Mouse (Mus musculus): ENCODE results near the gene Gne. TPM values are rescaled to one million over a fixed set of nuclear protein-coding genes. Genes with fewer than 3 reads are reported as not detected.

The Gne gene
- polyA plus RNA-seq, 1 experiment from 2014 or later, result 33.1 TPM

GRCm38 (mm10) chr4:44069411-44069810 lies 14.6 kb downstream of the Gne start:
- no peaks in the 10 kb centered on the region for H3K27me3 ChIP-seq (replicated peaks; ENCODE audit: insufficient read depth, low read length)
- WGBS, result 85% methylated on average over 4 of the region's 4 CpGs
- no peak overlapping the region for H3K4me2 ChIP-seq (replicated peaks; ENCODE audit: low read depth, low read length)
- H3K4me3 ChIP-seq (ENCODE audit: low read depth, low read length), result no peak overlapping the region
- ATAC-seq, result no peak
- no peaks in the 10 kb centered on the region for H3K36me3 ChIP-seq (ENCODE audit: insufficient read depth, low read length)
- H3K9ac ChIP-seq (replicated peaks; ENCODE audit: low read depth), result no peak overlapping the region
- H3K27ac ChIP-seq (ENCODE audit: low read length), result no peak overlapping the region
- no peak for TF ChIP-seq EP300 (IDR thresholded peaks at IDR 0.05)
- no peak for TF ChIP-seq CTCF (IDR thresholded peaks at IDR 0.05)
- peaks cover 9% of the 10 kb centered on the region; the same call in 1 of the 2 replicates for H3K4me1 ChIP-seq (ENCODE audit: insufficient read depth, low read depth, low read length)
- no peaks in the 10 kb centered on the region for H3K9me3 ChIP-seq (ENCODE audit: low read length)
- no peak for DNase-seq (ENCODE audit: low spot score)

DNA sequence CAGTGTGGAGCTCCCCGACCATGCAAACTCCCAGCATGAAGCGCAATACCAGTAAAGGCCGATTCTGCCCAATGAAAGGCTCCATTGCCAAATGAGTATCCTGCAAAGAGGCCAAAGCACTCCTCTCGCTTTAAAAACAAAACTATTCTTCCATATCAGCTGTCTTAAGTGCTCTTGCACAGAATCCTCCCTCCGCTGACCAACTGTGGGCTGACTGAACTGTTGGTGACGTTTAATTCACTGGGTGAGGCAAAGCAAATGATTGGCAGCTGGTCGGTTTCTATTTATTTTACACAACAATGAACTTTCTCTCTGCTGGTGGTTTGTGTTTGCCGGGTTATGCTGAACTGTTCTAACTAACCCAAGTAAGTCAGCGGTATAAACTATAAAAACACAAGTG lies 15.2 kb downstream of the Gne start:
- H3K4me3 ChIP-seq (ENCODE audit: low read depth, low read length), result no peak overlapping the region
- H3K27me3 ChIP-seq (replicated peaks; ENCODE audit: insufficient read depth, low read length), result no peaks in the 10 kb centered on the region
- peak; percentile 92 for DNase-seq (ENCODE audit: low spot score)
- peak overlapping the region; percentile 17 for H3K27ac ChIP-seq (ENCODE audit: low read length)
- H3K4me1 ChIP-seq (ENCODE audit: insufficient read depth, low read depth, low read length), result peaks cover 9% of the 10 kb centered on the region; the same call in 1 of the 2 replicates
- H3K9me3 ChIP-seq (ENCODE audit: low read length), result no peaks in the 10 kb centered on the region
- no peak overlapping the region for H3K9ac ChIP-seq (replicated peaks; ENCODE audit: low read depth)
- WGBS, result 35% methylated on average over 9 of the region's 9 CpGs
- H3K36me3 ChIP-seq (ENCODE audit: insufficient read depth, low read length), result no peaks in the 10 kb centered on the region
- ATAC-seq, result peak; percentile 25
- H3K4me2 ChIP-seq (replicated peaks; ENCODE audit: low read depth, low read length), result peak overlapping the region; percentile 12; the same call in 1 of the 2 replicates
- no peak for TF ChIP-seq CTCF (IDR thresholded peaks at IDR 0.05)
- TF ChIP-seq EP300 (IDR thresholded peaks at IDR 0.05), result 0 out of 2 replicates have a peak, but pooled peaks have one; percentile 15

DNA sequence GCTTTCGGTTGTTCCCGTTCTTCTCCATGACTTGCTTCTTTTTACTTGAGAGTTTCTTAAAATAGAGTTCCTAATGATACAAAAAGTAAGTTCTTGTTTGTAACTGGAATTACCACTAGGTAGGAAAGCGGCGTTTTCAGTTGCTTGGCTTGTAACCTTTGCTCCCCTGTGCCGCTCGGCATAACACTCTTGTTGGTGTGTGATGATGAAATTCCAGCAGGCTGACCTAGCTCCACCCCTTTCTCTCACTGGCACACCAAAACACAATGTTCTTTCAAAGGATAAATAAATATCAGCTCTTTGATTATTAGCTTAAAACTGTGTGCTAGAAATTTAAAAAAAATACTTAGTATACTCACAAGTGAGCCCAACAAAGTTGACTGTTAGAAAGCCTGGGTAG lies 17.1 kb downstream of the Gne start:
- no peak for TF ChIP-seq CTCF (IDR thresholded peaks at IDR 0.05)
- TF ChIP-seq EP300 (IDR thresholded peaks at IDR 0.05), result no peak
- Histone ChIP-seq H3K27me3 (replicated peaks; ENCODE audit: insufficient read depth, low read length) (no peaks in the 10 kb centered on the region), H3K36me3 (ENCODE audit: insufficient read depth, low read length) (0 out of 2 replicates have a peak, but pooled peaks cover 4% of the 10 kb centered on the region), H3K9me3 (ENCODE audit: low read length) (no peaks in the 10 kb centered on the region), H3K4me1 (ENCODE audit: insufficient read depth, low read depth, low read length) (peaks cover 9% of the 10 kb centered on the region; the same call in 1 of the 2 replicates), H3K4me2 (replicated peaks; ENCODE audit: low read depth, low read length) (no peak overlapping the region), H3K27ac (ENCODE audit: low read length) (0 out of 2 replicates have a peak overlapping the region, but pooled peaks have one; percentile 47), H3K9ac (replicated peaks; ENCODE audit: low read depth) (no peak overlapping the region), H3K4me3 (ENCODE audit: low read depth, low read length) (no peak overlapping the region)
- 59% methylated on average over 6 of the region's 6 CpGs for WGBS
- no peak for ATAC-seq
- DNase-seq (ENCODE audit: low spot score), result peak; percentile 69

DNA sequence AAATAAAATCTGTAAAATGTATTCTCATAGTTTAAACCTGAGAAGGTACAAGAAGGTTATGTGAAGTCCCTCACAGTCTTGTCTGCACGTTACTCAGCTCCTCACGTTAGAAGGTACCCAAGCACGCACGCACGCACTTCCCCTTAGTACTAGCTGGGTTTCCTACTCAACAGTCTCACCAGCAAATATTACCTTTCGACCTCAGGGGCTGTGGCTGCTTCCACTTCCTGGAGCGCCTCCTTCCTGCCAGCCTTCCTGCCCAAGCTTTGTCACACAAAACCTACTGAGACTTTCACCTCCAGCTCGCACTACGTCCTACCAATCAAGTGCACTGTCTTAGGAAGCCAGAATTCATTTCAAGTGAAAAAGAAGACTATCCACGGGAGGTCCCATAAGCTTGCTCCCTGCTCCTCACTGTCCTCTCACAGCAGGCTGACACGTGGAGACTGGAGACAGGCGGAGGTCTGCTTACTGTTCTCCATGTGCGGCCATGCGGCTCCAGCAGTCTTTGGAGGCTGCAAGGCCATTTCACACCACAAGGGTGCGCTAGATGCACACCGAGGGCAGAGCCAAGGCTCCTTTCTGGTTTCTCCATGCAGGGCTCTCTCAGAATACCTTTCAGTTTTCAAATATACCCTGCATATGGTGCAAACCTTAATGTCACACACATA lies 18.5 kb downstream of the Gne start:
- Histone ChIP-seq H3K4me3 (ENCODE audit: low read depth, low read length) (no peak overlapping the region), H3K4me1 (ENCODE audit: insufficient read depth, low read depth, low read length) (peaks cover 9% of the 10 kb centered on the region; the same call in 1 of the 2 replicates), H3K27ac (ENCODE audit: low read length) (no peak overlapping the region), H3K4me2 (replicated peaks; ENCODE audit: low read depth, low read length) (peak overlapping the region; percentile 37; the same call in 1 of the 2 replicates), H3K36me3 (ENCODE audit: insufficient read depth, low read length) (0 out of 2 replicates have a peak, but pooled peaks cover 4% of the 10 kb centered on the region), H3K9ac (replicated peaks; ENCODE audit: low read depth) (no peak overlapping the region), H3K27me3 (replicated peaks; ENCODE audit: insufficient read depth, low read length) (no peaks in the 10 kb centered on the region), H3K9me3 (ENCODE audit: low read length) (no peaks in the 10 kb centered on the region)
- ATAC-seq, result peak; percentile 75
- peak; percentile 99 for TF ChIP-seq CTCF (IDR thresholded peaks at IDR 0.05)
- no peak for TF ChIP-seq EP300 (IDR thresholded peaks at IDR 0.05)
- WGBS, result 18% methylated on average over 16 of the region's 16 CpGs
- DNase-seq (ENCODE audit: low spot score), result peak; percentile 90

- no peak overlapping the region for H3K9ac ChIP-seq (replicated peaks; ENCODE audit: low read depth)
- H3K4me2 ChIP-seq (replicated peaks; ENCODE audit: low read depth, low read length), result no peak overlapping the region
- H3K4me3 ChIP-seq (ENCODE audit: low read depth, low read length), result no peak overlapping the region
- H3K36me3 ChIP-seq (ENCODE audit: insufficient read depth, low read length), result peaks cover 9% of the 10 kb centered on the region; the same call in 1 of the 2 replicates
- no peak for ATAC-seq
- no peaks in the 10 kb centered on the region for H3K27me3 ChIP-seq (replicated peaks; ENCODE audit: insufficient read depth, low read length)
- DNase-seq (ENCODE audit: low spot score), result no peak
- no peak overlapping the region for H3K27ac ChIP-seq (ENCODE audit: low read length)
- H3K4me1 ChIP-seq (ENCODE audit: insufficient read depth, low read depth, low read length), result peaks cover 9% of the 10 kb centered on the region; the same call in 1 of the 2 replicates
- TF ChIP-seq EP300 (IDR thresholded peaks at IDR 0.05), result no peak
- TF ChIP-seq CTCF (IDR thresholded peaks at IDR 0.05), result no peak
- WGBS, result 82% methylated on average over 14 of the region's 14 CpGs
- no peaks in the 10 kb centered on the region for H3K9me3 ChIP-seq (ENCODE audit: low read length)
Observed at GRCm38 (mm10) chr4:44062816-44063215, 21.2 kb downstream of the Gne start.

DNA sequence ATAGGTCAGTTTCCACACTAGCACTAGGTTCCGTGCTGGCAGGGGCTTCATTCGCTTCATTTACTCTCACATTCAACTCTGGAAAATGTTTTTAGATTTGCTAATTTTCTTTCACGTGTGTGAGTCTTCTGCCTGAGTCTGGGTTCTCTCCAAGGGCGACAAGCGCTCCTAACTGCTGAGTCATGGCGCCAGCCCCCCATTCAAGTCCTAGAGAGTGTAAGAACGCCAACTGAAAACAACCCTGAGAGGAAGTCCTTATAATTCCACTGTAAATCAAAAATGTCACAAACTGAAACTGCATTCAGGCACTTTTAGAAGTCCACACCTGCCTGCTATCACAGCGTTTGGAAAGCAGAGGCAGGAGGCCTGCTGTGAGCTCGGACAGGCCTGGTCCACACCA lies 21.9 kb downstream of the Gne start:
- Histone ChIP-seq H3K9ac (replicated peaks; ENCODE audit: low read depth) (no peak overlapping the region), H3K4me2 (replicated peaks; ENCODE audit: low read depth, low read length) (no peak overlapping the region), H3K27ac (ENCODE audit: low read length) (no peak overlapping the region), H3K27me3 (replicated peaks; ENCODE audit: insufficient read depth, low read length) (no peaks in the 10 kb centered on the region), H3K36me3 (ENCODE audit: insufficient read depth, low read length) (peaks cover 9% of the 10 kb centered on the region; the same call in 1 of the 2 replicates), H3K9me3 (ENCODE audit: low read length) (no peaks in the 10 kb centered on the region), H3K4me3 (ENCODE audit: low read depth, low read length) (no peak overlapping the region), H3K4me1 (ENCODE audit: insufficient read depth, low read depth, low read length) (peaks cover 6% of the 10 kb centered on the region; the same call in 1 of the 2 replicates)
- WGBS, result 59% methylated on average over 9 of the region's 9 CpGs
- TF ChIP-seq EP300 (IDR thresholded peaks at IDR 0.05) (no peak), CTCF (IDR thresholded peaks at IDR 0.05) (no peak)
- DNase-seq (ENCODE audit: low spot score) (no peak), ATAC-seq (no peak)
